In the genomic region with DNA sequence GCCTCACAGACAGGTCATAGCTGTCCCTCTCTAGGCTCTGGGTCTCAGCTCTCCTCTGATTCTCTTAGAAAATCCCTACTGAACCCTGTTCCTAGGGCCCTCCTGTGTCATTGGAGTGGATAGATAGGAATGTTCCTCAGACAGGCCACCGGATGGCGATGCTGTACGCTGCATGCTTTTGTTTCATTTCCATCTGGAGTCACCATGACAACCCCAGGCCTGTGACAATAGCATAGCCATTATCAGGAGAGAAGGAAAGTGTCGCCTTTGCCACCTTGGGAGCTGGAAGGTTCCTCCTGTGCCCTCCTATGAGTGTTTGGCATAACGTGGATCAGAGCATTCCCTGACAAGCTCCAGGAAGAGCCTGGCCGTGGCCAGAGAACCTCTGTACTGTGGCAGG, we compare ENCODE assay signal across 14 mouse cellular contexts.
DNase-seq lines count a peak whose midpoint lies in the region; ATAC-seq and TF ChIP-seq lines count a peak whose summit lies in the region.
"Had no signal": no experiment of that assay in that cellular context is flagged by ENCODE, and none has a peak within 500 bp of the region (broad histone marks: within the 10 kb centered on the region; RNA-seq: fewer than 3 reads in every experiment).

No protein-coding gene starts in this region.

- H3K4me1 ChIP-seq in ES-Bruce4 (ENCODE audit: control insufficient read depth, insufficient read depth, low read length): no peaks in the 10 kb centered on the region

- peak; percentile 37 for TF ChIP-seq CTCF in left cerebral cortex, adult 2 months (IDR thresholded peaks at IDR 0.05)
- peak; percentile 10 for TF ChIP-seq CTCF in ES-Bruce4 (IDR thresholded peaks at IDR 0.05; ENCODE audit: low read depth, low read length)
- peak; percentile 41; the same call in 1 of the 2 replicates for TF ChIP-seq CTCF in brain, embryonic 14.5 days (IDR thresholded peaks at IDR 0.05; ENCODE audit: borderline replicate concordance, extremely low read depth, insufficient read depth, insufficient read length)

- ATAC-seq in granulocyte monocyte progenitor cell, adult 5-6 weeks (replicated peaks; ENCODE audit: poor library complexity, severe bottlenecking): no peak
- ATAC-seq: CD4-positive, CD25-positive, alpha-beta regulatory T cell, adult 4 months had no signal

- intact Hi-C loops in left cerebral cortex, adult 2 months (cut with DNase I): no loop called here
- intact Hi-C loops in left cerebral cortex, postnatal 10 days (cut with DNase I): no loop called here

- no peaks in the 10 kb centered on the region for H3K27me3 ChIP-seq in ES-Bruce4 (ENCODE audit: control insufficient read depth, insufficient read depth, low read length, poor library complexity, severe bottlenecking)

- H3K9ac ChIP-seq in ES-Bruce4 (ENCODE audit: low read depth, poor library complexity, severe bottlenecking): no peak overlapping the region

- no peaks in the 10 kb centered on the region; the same call in 1 of the 2 replicates for H3K9me3 ChIP-seq in ES-Bruce4 (replicated peaks; ENCODE audit: control insufficient read depth, insufficient read depth, low read length, poor library complexity, severe bottlenecking)

- peak; percentile 62 for DNase-seq in embryo, embryonic 10 days (ENCODE audit: low spot score)
- no peak for DNase-seq in embryo, embryonic 9.5 days (ENCODE audit: extremely low spot score)
- DNase-seq in left cerebral cortex, adult 2 months (ENCODE audit: extremely low spot score in 1 of 2, low spot score in 2 of 2): no peak
- DNase-seq in left cerebral cortex, postnatal 10 days (ENCODE audit: extremely low spot score in 1 of 2, low spot score in 2 of 2): no peak
- peak; percentile 47 for DNase-seq in brain, embryonic 14.5 days (ENCODE audit: low read depth)
- no peak for DNase-seq in left cerebral cortex, adult 11 months (ENCODE audit: low spot score)
- DNase-seq: cerebellum, adult 18-20 months; kidney, postnatal 10 days; thymus, postnatal 36 days had no signal

- no peak for TF ChIP-seq POLR2A in ES-Bruce4 (IDR thresholded peaks at IDR 0.05; ENCODE audit: insufficient read depth, low read length)
- TF ChIP-seq POLR2A in brain, embryonic 14.5 days (IDR thresholded peaks at IDR 0.05; ENCODE audit: borderline replicate concordance, extremely low read depth, insufficient read depth, insufficient read length, poor library complexity, severe bottlenecking): no peak

- no peaks in the 10 kb centered on the region for H3K36me3 ChIP-seq in ES-Bruce4 (ENCODE audit: control insufficient read depth, insufficient read depth, low read length, poor library complexity, severe bottlenecking)

- H3K4me3 ChIP-seq in left cerebral cortex, adult 2 months: no peak overlapping the region
- no peak overlapping the region for H3K4me3 ChIP-seq in ES-Bruce4 (ENCODE audit: low read depth, low read length)
- H3K4me3 ChIP-seq: erythroblast, embryonic 14.5 days; myocyte had no signal

- no peak for TF ChIP-seq EP300 in ES-Bruce4 (IDR thresholded peaks at IDR 0.05; ENCODE audit: insufficient read depth, low read depth, low read length)

- 0 out of 2 replicates have a peak overlapping the region, but pooled peaks have one; percentile 17 for H3K27ac ChIP-seq in left cerebral cortex, adult 2 months
- H3K27ac ChIP-seq in ES-Bruce4 (ENCODE audit: insufficient read depth, low read length): no peak overlapping the region

Comparison
In these comparisons a context has a peak if more than half of its experiments do, and no peak if none do; other contexts are left out.
1. DNase-seq: peak in embryo, embryonic 10 days (single experiment) and brain, embryonic 14.5 days (single experiment); none in embryo, embryonic 9.5 days (single experiment), left cerebral cortex, adult 2 months (0 of 2), left cerebral cortex, postnatal 10 days (0 of 2) and left cerebral cortex, adult 11 months (single experiment).
2. Peak in every context shown above with its lines, with median percentiles within 50 percentile points of each other: CTCF ChIP-seq.